Mouse (Mus musculus): ENCODE results near the gene Msi1.

Gene Msi1

GRCm38 (mm10) chr5:115429359-115430186 is at the start of gene Msi1:
Gene Msi1, plus strand, starts transcription at chr5:115429599.
- in situ Hi-C loops (cut with MboI, MseI): no loop called here

- in situ Hi-C loops (cut with MboI, MseI): no loop called here
Measured at GRCm38 (mm10) chr5:115391935-115392334, 37.5 kb upstream of the Msi1 start.

GRCm38 (mm10) chr5:115392969-115393368 is 36.4 kb upstream of the Msi1 start:
- in situ Hi-C loops (cut with MboI, MseI): no loop called here

GRCm38 (mm10) chr5:115394223-115394622 is 35.2 kb upstream of the Msi1 start:
- in situ Hi-C loops (cut with MboI, MseI): no loop called here

GRCm38 (mm10) chr5:115394836-115395235 is 34.6 kb upstream of the Msi1 start:
- in situ Hi-C loops (cut with MboI, MseI): loop anchor here (5.0 kb wide), 1 partner anchor 1213 kb away; no protein-coding TSS in a partner anchor

GRCm38 (mm10) chr5:115396654-115397053 is 32.7 kb upstream of the Msi1 start:
- in situ Hi-C loops (cut with MboI, MseI): loop anchor here (5.0 kb wide), 1 partner anchor 1214 kb away; no protein-coding TSS in a partner anchor

DNA sequence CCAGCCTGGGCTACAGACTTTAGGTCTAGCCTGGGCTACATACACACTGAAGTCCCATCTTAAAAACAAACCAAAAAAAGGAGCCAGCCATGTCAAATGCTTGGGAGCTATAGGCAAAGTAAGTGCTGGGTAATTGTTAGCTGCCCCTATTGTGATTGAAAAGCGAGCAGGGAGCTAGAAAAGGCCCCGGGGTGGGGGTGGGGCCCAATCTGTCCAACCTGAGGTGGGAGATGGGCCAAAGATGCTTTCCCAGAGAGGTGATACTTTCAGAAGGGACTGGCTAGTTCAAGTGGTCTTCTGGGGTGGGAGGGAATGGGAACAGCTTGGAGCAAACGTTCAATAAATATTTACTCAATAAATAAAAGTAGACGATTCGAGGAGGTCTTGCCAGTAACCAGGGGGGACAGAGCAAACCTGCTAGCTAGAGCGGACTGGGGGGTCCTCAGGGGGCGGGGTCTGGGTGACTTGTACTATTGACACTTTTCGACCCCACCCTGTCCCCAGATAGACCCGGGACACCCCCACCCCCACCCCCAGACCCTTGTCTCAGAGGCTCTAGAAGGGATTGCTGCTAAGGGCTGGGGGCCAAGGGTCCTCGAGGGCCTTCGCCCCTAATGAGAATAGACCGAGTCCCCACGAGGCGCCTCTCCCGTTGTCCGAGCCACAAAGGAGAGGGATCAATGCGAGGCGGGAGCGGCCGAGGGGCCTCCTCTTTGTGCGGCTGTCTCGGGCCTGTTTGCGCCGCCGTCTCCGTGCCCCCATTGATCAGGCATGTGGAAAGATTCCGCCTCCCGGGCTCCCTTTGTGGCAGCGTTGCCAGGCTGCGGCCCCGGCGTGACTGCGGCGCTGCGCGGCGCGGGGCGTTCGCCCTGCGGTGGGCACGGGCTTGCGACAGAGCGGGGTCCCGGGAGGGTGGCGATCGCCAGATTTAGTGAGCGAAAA is 31.3 kb upstream of the Msi1 start:
- in situ Hi-C loops (cut with MboI, MseI): loop anchor here (5.0 kb wide), 1 partner anchor 1216 kb away; no protein-coding TSS in a partner anchor

DNA sequence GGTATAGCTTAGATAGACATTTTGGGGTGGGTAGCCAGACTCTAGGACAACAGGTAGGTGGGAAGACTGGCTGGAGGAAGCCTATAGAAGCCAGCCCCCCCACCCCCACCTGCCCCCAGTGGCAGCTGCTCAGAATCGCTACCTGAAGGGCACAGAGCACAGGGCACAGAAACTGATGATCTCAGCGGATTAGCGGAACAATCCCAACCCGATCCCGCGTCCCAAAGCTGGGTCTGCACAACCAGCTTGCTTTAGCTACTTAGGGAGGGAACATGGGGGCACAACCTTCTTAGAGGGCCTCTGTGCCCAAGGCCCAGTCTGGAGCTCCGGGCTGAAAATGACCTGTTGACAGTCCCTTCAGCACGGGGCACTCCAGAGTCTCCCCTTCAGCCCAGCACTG is 27.3 kb upstream of the Msi1 start:
- in situ Hi-C loops (cut with MboI, MseI): no loop called here

- in situ Hi-C loops (cut with MboI, MseI): no loop called here
Measured at GRCm38 (mm10) chr5:115403436-115404140, 25.8 kb upstream of the Msi1 start.

DNA sequence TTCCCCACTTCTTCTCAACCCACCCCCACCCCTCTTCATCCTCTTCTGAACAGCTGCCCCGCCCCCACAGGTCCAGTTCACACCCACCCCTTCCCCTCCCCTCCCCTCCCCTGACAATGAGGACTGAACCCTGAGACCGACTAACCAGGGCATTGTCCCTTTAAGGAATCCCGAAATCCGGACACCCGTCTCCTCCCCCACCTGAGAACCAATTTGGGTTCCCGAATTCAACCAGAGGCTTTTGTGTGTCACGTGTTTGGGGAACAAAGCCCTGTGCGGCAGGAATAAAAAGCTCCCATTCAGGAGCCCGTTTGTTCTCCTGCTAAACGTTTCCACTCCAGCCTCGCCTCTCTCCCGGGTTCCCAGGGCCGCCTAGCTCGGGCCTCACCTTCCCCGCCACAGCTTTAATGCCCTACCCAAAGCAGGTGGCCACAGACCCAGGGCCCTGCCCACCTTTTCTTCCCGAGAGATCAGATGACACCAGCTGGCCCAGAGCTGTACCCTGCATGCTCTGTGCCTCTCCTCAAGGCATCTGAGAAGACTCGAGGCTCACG is 25.1 kb upstream of the Msi1 start:
- in situ Hi-C loops (cut with MboI, MseI): no loop called here

DNA sequence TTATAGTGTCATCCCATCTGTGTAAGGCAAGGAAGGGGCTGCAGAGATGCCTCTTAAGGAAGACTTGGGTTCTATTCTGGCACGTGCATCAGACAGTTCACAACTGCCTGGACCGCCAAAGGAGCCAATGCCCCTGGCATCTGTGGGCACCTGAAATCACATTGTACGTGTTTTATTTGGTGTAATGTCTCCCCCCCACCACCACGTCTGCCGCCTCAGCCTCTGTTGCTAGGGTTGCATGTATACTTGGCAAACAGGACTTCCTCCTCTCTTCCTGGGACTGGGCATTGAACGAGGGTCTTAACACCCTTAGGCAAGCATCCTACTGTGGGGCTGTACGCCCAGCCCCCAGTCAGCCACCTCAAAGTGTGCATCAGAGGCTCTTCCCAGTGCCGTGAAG is 24.2 kb upstream of the Msi1 start:
- in situ Hi-C loops (cut with MboI, MseI): no loop called here

DNA sequence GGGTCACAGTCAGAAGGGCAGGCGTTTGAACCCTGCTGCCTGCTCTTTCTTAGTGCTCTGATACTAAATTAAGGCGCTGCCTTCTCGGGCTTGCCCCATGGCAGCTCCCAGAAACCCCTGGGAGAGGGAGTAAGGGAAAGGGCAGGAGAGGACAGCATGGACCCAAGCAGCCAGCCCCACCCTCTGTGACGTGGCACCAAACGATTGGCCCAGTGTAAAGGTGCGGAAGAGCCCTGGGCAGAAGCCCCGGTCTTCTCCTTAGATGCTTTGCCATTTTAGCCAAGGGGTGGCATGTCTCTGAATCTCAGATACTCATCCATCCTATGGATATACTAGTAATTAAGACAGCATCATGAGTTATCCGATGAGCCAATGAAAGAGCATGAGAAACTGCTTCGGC is 21.3 kb upstream of the Msi1 start:
- in situ Hi-C loops (cut with MboI, MseI): no loop called here

DNA sequence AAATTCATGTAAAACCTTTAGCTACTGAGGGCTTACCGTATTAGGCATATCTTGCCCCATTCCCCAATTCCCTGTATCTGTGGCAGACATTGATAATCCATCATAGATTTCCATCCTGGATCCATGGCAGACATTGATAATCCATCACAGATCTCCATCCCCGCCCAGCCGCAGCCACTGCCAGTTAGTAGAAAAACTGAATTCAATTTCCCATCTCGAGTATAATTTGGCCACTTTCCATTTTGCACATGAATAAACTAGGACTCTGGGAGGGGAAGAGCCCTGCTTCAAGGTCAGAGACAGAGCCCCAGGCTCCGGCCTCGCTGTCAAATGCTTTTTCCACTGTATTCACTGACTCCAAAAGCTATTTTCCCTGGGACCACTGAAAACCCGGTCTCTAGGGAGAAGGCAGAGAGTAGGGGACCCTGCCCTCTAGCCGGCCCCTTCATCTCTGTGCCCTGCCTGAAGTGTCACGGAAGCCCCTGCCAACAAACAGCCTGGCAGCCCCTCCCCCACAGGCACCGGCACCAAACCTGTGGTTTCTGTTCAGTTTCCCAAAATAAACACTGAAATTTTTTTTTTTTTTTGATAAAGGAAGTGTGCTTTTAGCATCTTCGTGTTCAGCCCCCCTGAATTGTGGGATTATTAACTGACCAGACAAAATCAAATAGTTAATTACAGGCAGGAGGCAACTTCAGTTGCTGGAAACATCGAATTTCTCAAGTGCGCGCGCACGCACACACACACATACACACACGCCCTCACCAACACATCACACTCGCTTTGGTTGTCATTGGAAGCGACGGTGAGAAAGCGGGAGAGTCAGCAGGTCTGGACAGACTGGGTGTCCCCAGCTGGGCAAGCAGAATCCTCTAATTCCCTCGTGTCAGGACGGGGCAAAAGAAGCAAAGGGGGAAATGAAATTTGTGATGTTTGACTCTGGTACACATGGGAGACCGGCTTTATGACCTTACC is 14.0 kb upstream of the Msi1 start:
- in situ Hi-C loops (cut with MboI, MseI): no loop called here

DNA sequence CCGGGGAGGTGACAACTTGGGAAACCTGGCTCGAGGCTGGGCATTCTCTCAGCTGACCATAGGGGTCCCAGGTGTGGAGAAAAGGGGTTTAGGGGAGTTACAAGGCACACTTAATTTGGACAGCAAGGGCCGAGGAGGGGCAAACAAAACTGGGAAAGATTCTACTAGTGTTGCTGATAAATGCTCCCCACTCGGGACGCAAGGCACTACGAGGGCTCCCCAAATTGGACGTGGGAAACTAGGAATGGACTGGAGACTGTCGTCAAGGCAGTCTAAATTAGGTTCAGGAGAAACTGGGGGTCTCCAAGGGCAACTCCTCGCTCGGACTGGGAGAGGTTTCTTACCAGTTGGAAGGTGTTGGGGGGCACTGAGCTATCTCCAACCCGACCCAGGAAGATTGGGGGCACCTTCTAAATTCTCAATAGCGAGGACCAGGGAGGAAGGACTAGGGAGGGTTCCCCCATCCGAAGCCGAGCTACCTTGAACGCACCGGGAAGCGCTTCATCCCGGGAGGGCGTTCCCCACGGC is 504 bp upstream of the Msi1 start:
- in situ Hi-C loops (cut with MboI, MseI): no loop called here

DNA sequence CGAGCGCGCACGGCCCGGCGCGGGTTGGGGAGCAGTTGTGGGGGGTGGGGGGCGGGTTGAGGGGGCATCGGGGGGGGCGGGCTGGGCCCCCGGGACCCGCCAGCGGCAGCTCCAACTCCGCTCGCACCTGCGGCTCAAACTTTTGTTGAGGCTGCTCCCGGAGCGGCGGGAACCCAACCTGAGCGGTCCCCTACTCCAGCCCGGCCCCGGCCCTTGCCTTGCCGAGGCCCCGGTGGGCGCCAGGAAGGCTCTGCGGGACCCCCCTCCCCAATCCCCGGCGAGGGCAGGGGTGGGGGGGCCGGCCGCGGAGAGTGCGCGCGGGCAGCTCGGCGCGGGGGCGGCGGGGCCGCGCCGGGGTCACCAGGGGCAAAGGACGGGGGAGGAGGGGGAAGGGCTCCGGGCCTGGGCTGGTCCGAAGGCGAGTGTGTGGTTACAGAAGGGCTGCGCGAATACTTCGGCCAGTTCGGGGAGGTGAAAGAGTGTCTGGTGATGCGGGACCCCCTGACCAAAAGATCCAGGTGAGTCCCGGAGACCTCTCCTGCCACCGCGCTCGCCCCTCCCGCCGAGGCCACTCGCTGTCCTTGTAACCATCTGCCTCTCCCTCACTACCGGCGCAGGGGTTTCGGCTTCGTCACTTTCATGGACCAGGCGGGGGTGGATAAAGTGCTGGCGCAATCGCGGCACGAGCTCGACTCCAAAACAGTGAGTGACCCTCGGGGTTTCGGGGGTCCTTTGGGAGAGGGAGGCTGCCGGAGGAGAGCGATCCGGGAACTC is 975 bp downstream of the Msi1 start:
- in situ Hi-C loops (cut with MboI, MseI): no loop called here

GRCm38 (mm10) chr5:115431061-115431897 is 1.9 kb downstream of the Msi1 start:
- in situ Hi-C loops (cut with MboI, MseI): no loop called here

- in situ Hi-C loops (cut with MboI, MseI): no loop called here
Measured at GRCm38 (mm10) chr5:115431898-115432259, 2.5 kb downstream of the Msi1 start.

GRCm38 (mm10) chr5:115432395-115432794 is 3.0 kb downstream of the Msi1 start:
- in situ Hi-C loops (cut with MboI, MseI): no loop called here
